Mouse (Mus musculus) midbrain, embryonic 12.5 days (tissue): ENCODE measurements around the gene Gm10271. TPM values are rescaled to one million over a fixed set of nuclear protein-coding genes. Genes with fewer than 3 reads are reported as not detected.

ENCODE experiments used
- ATAC-seq: fragments of 200-750 bp; cut with Nextera tagmentation; 2 replicates; pipeline ENCODE4 v1.8.0; 2017; ENCODE audit warnings: low read depth, moderate TSS enrichment, moderate library complexity; ENCODE audit not compliant: low FRiP score
- H3K27ac ChIP-seq: fragments of 300-500 bp; sonication (generic); replicated peaks from 2 replicates; pipeline ENCODE4 v1.5.1; 2016; ENCODE audit warnings: mild to moderate bottlenecking
- H3K27me3 ChIP-seq: fragments of 300-500 bp; sonication (generic); 2 replicates; pipeline ENCODE4 v1.6.1; 2016; ENCODE audit warnings: mild to moderate bottlenecking
- H3K36me3 ChIP-seq: fragments of 300-500 bp; sonication (generic); 2 replicates; pipeline ENCODE4 v1.6.1; 2016
- H3K4me1 ChIP-seq: fragments of 300-500 bp; sonication (generic); 2 replicates; pipeline ENCODE4 v1.6.1; 2016
- H3K4me2 ChIP-seq: fragments of 300-500 bp; sonication (generic); replicated peaks from 2 replicates; pipeline ENCODE4 v1.6.1; 2016; ENCODE audit warnings: mild to moderate bottlenecking, moderate library complexity
- H3K4me3 ChIP-seq: fragments of 300-500 bp; sonication (generic); 2 replicates; pipeline ENCODE4 v1.5.1; 2016; ENCODE audit warnings: mild to moderate bottlenecking
- H3K9ac ChIP-seq: fragments of 300-500 bp; sonication (generic); replicated peaks from 2 replicates; pipeline ENCODE4 v1.6.1; 2016; ENCODE audit warnings: mild to moderate bottlenecking, moderate library complexity
- H3K9me3 ChIP-seq: fragments of 300-500 bp; sonication (generic); 2 replicates; pipeline ENCODE4 v1.6.1; 2016; ENCODE audit warnings: mild to moderate bottlenecking
- WGBS: fragments of 180-500 bp; shearing (Covaris S2); methylation state at CpG from one replicate; pipeline ENCODE4 v1.1.7; 2016; 5-methylcytosine and 5-hydroxymethylcytosine counted together
- polyA plus RNA-seq: library from polyadenylated mRNA; unstranded; fragments of >200 nt; fragmentation: Nextera tagmentation; extraction: Ambion mirVana; gene quantifications from 2 replicates; pipeline ENCODE4 v1.2.1, GENCODE M21; 2016

Gm10271 gene
- polyA plus RNA-seq, 1 experiment from 2014 or later, result not detected

- no peak overlapping the region for H3K27ac ChIP-seq
Observed at GRCm38 (mm10) chr10:116968741-116969140, 3.7 kb downstream of the Gm10271 start.

GRCm38 (mm10) chr10:116966065-116966464 lies 6.3 kb downstream of the Gm10271 start:
- H3K9me3 ChIP-seq, result no peaks in the 10 kb centered on the region
- WGBS, result 89% methylated on average over 6 of the region's 6 CpGs
- no peak overlapping the region for H3K27ac ChIP-seq
- no peak for ATAC-seq
- H3K4me2 ChIP-seq, result no peak overlapping the region
- no peaks in the 10 kb centered on the region for H3K4me1 ChIP-seq
- H3K4me3 ChIP-seq, result no peak overlapping the region
- H3K9ac ChIP-seq, result no peak overlapping the region
- H3K27me3 ChIP-seq, result no peaks in the 10 kb centered on the region; the same call in 1 of the 2 replicates
- no peaks in the 10 kb centered on the region for H3K36me3 ChIP-seq

More at GRCm38 (mm10) chr10:116968741-116969140, 3.7 kb downstream of the Gm10271 start:
- Histone ChIP-seq H3K9me3 (no peaks in the 10 kb centered on the region), H3K9ac (no peak overlapping the region), H3K36me3 (no peaks in the 10 kb centered on the region), H3K4me1 (no peaks in the 10 kb centered on the region), H3K4me3 (no peak overlapping the region), H3K4me2 (no peak overlapping the region), H3K27me3 (no peaks in the 10 kb centered on the region; the same call in 1 of the 2 replicates)
- 90% methylated on average over 4 of the region's 4 CpGs for WGBS
- ATAC-seq, result no peak

- Histone ChIP-seq H3K4me1 (no peaks in the 10 kb centered on the region), H3K9me3 (no peaks in the 10 kb centered on the region), H3K4me3 (no peak overlapping the region), H3K27ac (no peak overlapping the region), H3K27me3 (no peaks in the 10 kb centered on the region; the same call in 1 of the 2 replicates), H3K36me3 (no peaks in the 10 kb centered on the region), H3K4me2 (no peak overlapping the region), H3K9ac (no peak overlapping the region)
- WGBS, result 82% methylated on average over 5 of the region's 5 CpGs
- no peak for ATAC-seq
Observed at GRCm38 (mm10) chr10:116965297-116965696, 7.1 kb downstream of the Gm10271 start.

GRCm38 (mm10) chr10:116964571-116964970 lies 7.8 kb downstream of the Gm10271 start:
- Histone ChIP-seq H3K4me3 (no peak overlapping the region), H3K36me3 (no peaks in the 10 kb centered on the region), H3K9ac (no peak overlapping the region), H3K9me3 (no peaks in the 10 kb centered on the region), H3K27me3 (no peaks in the 10 kb centered on the region; the same call in 1 of the 2 replicates), H3K4me2 (no peak overlapping the region), H3K27ac (no peak overlapping the region), H3K4me1 (no peaks in the 10 kb centered on the region)
- WGBS, result 90% methylated on average over 4 of the region's 4 CpGs
- ATAC-seq, result no peak

GRCm38 (mm10) chr10:116964084-116964483 lies 8.3 kb downstream of the Gm10271 start:
- Histone ChIP-seq H3K4me3 (no peak overlapping the region), H3K27me3 (no peaks in the 10 kb centered on the region; the same call in 1 of the 2 replicates), H3K4me1 (no peaks in the 10 kb centered on the region), H3K4me2 (no peak overlapping the region), H3K36me3 (no peaks in the 10 kb centered on the region), H3K9me3 (no peaks in the 10 kb centered on the region), H3K9ac (no peak overlapping the region), H3K27ac (no peak overlapping the region)
- ATAC-seq, result no peak
- WGBS, result 87% methylated on average over 11 of the region's 11 CpGs

- Histone ChIP-seq H3K4me3 (no peak overlapping the region), H3K36me3 (no peaks in the 10 kb centered on the region), H3K9ac (no peak overlapping the region), H3K9me3 (no peaks in the 10 kb centered on the region), H3K27ac (no peak overlapping the region), H3K4me2 (no peak overlapping the region), H3K27me3 (no peaks in the 10 kb centered on the region; the same call in 1 of the 2 replicates), H3K4me1 (no peaks in the 10 kb centered on the region)
- WGBS, result 57% methylated on average over 17 of the region's 17 CpGs
- ATAC-seq, result no peak
Observed at GRCm38 (mm10) chr10:116962803-116963202, 9.6 kb downstream of the Gm10271 start.

- Histone ChIP-seq H3K4me2 (no peak overlapping the region), H3K9ac (no peak overlapping the region), H3K4me3 (no peak overlapping the region), H3K4me1 (no peaks in the 10 kb centered on the region), H3K36me3 (no peaks in the 10 kb centered on the region), H3K27me3 (no peaks in the 10 kb centered on the region; the same call in 1 of the 2 replicates), H3K27ac (no peak overlapping the region), H3K9me3 (no peaks in the 10 kb centered on the region)
- no peak for ATAC-seq
- WGBS, result 80% methylated on average over 14 of the region's 14 CpGs
Observed at GRCm38 (mm10) chr10:116962152-116962551, 10.3 kb downstream of the Gm10271 start.

GRCm38 (mm10) chr10:116957867-116958551 lies 14.4 kb downstream of the Gm10271 start:
- no peak overlapping the region for H3K27ac ChIP-seq

GRCm38 (mm10) chr10:116956483-116957158 lies 15.8 kb downstream of the Gm10271 start:
- no peak for ATAC-seq
- no peaks in the 10 kb centered on the region for H3K9me3 ChIP-seq
- no peaks in the 10 kb centered on the region for H3K36me3 ChIP-seq
- no peak overlapping the region for H3K4me2 ChIP-seq
- H3K27me3 ChIP-seq, result no peaks in the 10 kb centered on the region
- no peak overlapping the region for H3K9ac ChIP-seq
- H3K27ac ChIP-seq, result no peak overlapping the region
- no peak overlapping the region for H3K4me3 ChIP-seq
- 92% methylated on average over 11 of the region's 11 CpGs for WGBS
- H3K4me1 ChIP-seq, result no peaks in the 10 kb centered on the region

More at GRCm38 (mm10) chr10:116957867-116958551, 14.4 kb downstream of the Gm10271 start:
- Histone ChIP-seq H3K4me3 (no peak overlapping the region), H3K4me1 (no peaks in the 10 kb centered on the region), H3K36me3 (no peaks in the 10 kb centered on the region), H3K9ac (no peak overlapping the region), H3K27me3 (no peaks in the 10 kb centered on the region), H3K9me3 (no peaks in the 10 kb centered on the region), H3K4me2 (no peak overlapping the region)
- no peak for ATAC-seq
- WGBS, result 62% methylated on average over 5 of the region's 5 CpGs

- Histone ChIP-seq H3K4me3 (no peak overlapping the region), H3K4me1 (peaks cover 4% of the 10 kb centered on the region; the same call in 1 of the 2 replicates), H3K9ac (no peak overlapping the region), H3K36me3 (no peaks in the 10 kb centered on the region), H3K27me3 (no peaks in the 10 kb centered on the region), H3K4me2 (no peak overlapping the region), H3K9me3 (no peaks in the 10 kb centered on the region), H3K27ac (no peak overlapping the region)
- 97% methylated on average over 6 of the region's 6 CpGs for WGBS
- ATAC-seq, result no peak
Observed at GRCm38 (mm10) chr10:116955191-116955590, 17.2 kb downstream of the Gm10271 start.

- Histone ChIP-seq H3K27me3 (no peaks in the 10 kb centered on the region), H3K4me1 (peaks cover 13% of the 10 kb centered on the region), H3K9ac (no peak overlapping the region), H3K4me3 (peak overlapping the region; percentile 93), H3K9me3 (no peaks in the 10 kb centered on the region), H3K27ac (no peak overlapping the region), H3K4me2 (peak overlapping the region; percentile 59), H3K36me3 (no peaks in the 10 kb centered on the region)
- WGBS, result 39% methylated on average over 5 of the region's 5 CpGs
- no peak for ATAC-seq
Observed at GRCm38 (mm10) chr10:116950886-116951285, 21.5 kb downstream of the Gm10271 start.

GRCm38 (mm10) chr10:116950009-116950769 lies 22.2 kb downstream of the Gm10271 start, which contains the start of gene Rab3ip:
Gene Rab3ip, minus strand, starts transcription at chr10:116950769.
- Histone ChIP-seq H3K9ac (peak within 1 kb of the TSS; percentile 91), H3K27ac (peak within 1 kb of the TSS; percentile 93), H3K4me1 (peaks cover 13% of the 10 kb centered on the region), H3K4me3 (peak within 1 kb of the TSS; percentile 93), H3K4me2 (peak within 1 kb of the TSS; percentile 59), H3K27me3 (no peaks in the 10 kb centered on the region), H3K36me3 (no peaks in the 10 kb centered on the region), H3K9me3 (no peaks in the 10 kb centered on the region)
- ATAC-seq, result peak; percentile 94
- under 1% methylated on average over 66 of the region's 103 CpGs for WGBS
